Mouse (Mus musculus) liver, postnatal 0 days (tissue): Measurements from ENCODE around the gene Lgals3.

Experiments used
- CTCF ChIP-seq: sonication (generic); IDR thresholded peaks from 2 replicates; pipeline ENCODE4 v1.5.1; 2016; ENCODE audit warnings: antibody characterized with exemption, low read depth
- EP300 ChIP-seq: IDR thresholded peaks from 2 replicates; pipeline ENCODE4 v1.6.1; 2016; ENCODE audit warnings: antibody characterized with exemption, low read depth, mild to moderate bottlenecking

- TF ChIP-seq CTCF (no peak), EP300 (no peak)
These were observed 2.7 kb upstream of the Lgals3 start for GRCm38 (mm10) chr14:47364742-47365449.
